Mouse (Mus musculus) thymus, adult 18-20 months (tissue): ENCODE results near the gene Krt8.

Source experiments
- DNase-seq, 2 experiments: peaks; one replicate each; pipeline ENCODE4 v3.0.0; 2022; ENCODE audit warnings: mixed read lengths in 2 of 2

The Krt8 gene

DNA sequence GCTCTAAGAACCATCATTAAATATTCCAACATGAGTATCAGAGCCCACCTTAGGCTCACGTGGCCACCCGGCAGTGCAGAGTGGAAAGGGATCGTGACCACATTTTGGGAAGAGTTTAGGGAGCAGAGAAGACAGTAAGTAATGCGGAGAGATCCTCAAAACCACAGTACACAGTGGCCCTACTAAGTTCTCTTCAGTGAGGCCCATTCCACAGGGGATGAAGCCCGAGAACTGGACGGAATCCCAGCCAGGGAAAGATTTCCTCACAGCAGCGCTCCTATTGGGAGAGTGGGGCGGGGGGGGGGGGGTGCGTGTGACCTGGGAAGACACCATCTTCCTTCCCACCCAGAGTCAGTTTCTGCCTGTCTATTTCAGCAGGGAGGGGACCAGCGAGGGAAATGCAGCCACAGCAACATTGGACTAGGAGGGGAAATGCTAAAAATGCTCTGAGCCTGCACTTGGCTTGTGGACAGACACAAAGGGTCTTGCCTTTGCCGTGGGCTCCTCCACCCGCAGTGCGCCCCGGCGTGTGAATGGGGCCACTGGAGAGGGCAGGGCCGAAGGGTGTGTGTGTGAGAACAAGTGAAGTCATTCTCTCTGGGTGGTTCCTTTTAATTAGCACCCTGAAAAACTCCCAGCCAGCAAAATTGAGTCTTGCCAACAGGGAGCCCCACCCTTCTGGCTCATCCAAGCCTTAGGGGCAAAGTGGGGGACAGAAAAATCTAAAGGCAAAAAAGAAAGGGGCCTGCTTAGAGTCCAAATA, 30.0 kb downstream of the Krt8 start:
- no peak for DNase-seq

GRCm38 (mm10) chr15:101973414-101974077, 30.7 kb downstream of the Krt8 start:
- DNase-seq: peak; percentile 56 to 61

DNA sequence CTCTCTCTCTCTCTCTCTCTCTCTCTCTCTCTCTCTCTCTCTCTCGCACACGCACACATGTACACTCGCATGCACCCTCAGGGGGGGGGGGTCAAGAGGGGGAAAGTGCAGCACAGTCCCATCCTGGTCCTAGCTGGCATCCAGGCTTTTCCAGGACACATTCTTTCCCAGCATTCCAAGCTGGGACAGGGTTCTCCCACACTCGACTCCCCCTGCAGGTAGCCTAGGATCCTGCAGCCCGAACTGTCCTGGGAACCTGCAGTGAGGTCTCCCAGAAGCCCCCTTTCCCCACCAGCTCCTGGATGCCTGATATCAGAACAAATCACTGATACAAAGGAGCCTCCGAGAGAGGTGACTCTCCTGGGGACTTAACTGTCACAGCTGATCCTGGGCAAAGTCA, 33.7 kb downstream of the Krt8 start:
- no peak for DNase-seq

GRCm38 (mm10) chr15:101966808-101967207, 37.5 kb downstream of the Krt8 start:
- no peak for DNase-seq

DNA sequence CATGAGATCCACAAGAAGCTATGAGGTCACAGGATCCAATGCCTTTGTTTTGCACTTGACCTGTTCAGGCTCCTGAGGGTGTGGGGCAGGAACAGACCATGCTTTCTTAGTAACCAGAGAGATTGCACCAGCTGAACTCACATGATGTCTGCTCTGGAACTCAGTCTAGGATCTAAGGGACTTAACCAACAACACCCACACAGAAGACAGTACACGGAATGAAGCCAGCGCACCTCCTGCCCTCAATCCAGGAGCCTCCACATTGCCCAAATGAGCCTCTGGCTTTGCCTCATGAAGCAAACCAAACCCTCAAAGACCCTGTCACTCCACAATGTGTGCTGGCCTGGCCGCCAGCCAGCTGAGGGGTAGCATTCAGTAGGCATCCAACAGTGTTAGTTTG, 45.4 kb downstream of the Krt8 start:
- no peak for DNase-seq

DNA sequence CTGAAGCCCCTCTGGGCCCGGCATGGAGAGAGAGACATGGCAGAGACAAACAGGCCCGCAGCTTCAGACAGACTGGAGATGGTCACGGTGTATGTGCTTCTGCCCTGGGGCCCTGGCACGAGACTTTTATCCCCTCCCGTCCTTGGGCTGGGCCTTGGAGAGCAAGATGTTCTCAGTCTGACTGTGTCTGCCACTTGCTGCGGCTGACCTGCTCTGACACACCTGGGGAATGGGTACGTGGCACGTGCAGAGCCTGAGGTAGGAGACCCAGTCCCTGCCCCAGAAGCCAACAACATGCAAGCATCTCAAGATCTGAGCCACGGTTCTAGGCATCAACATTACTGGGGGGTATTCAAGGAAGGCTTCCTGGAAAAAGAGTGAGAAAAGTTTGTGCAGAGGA, 50.1 kb downstream of the Krt8 start, which contains the start of gene Krt78:
Gene Krt78 (minus strand): TSS at position 101 of the 400 bp plus-strand sequence.
- DNase-seq: no peak

GRCm38 (mm10) chr15:101952733-101953474, 51.4 kb downstream of the Krt8 start:
- no peak for DNase-seq
